ENCODE assay signal across 21 mouse cellular contexts in genomic region chr11:36169738-36170137, GRCm38 (mm10).
A peak's percentile ranks its signal among the peaks of the same experiment; 100 is the strongest.
DNase-seq lines count a peak whose midpoint lies in the region; ATAC-seq and TF ChIP-seq lines count a peak whose summit lies in the region.
"Had no signal": no experiment of that assay in that cellular context is flagged by ENCODE, and none has a peak within 500 bp of the region (broad histone marks: within the 10 kb centered on the region; RNA-seq: fewer than 3 reads in every experiment).

No protein-coding gene starts in this region.

- no peak for DNase-seq in hindbrain, postnatal 0 days (ENCODE audit: low spot score)
- peak; percentile 60 for DNase-seq in midbrain, embryonic 11.5 days (ENCODE audit: low spot score, missing footprints)
- DNase-seq in midbrain, embryonic 14.5 days = no peak
- no peak for DNase-seq in gastrocnemius, adult 18-20 months (ENCODE audit: low spot score)
- DNase-seq: adrenal gland, adult 2 months; adrenal gland, postnatal 25 days; cerebellum, adult 18-20 months; cerebellum, adult 9-11 months; cerebellum, postnatal 36 days; gastrocnemius, postnatal 14 days had no signal

- 84% methylated on average over 4 of the region's 4 CpGs for WGBS in forebrain, embryonic 15.5 days
- 77% methylated on average over 4 of the region's 4 CpGs for WGBS in forebrain, embryonic 12.5 days
- 76% methylated on average over 4 of the region's 4 CpGs for WGBS in hindbrain, embryonic 15.5 days
- WGBS in hindbrain, postnatal 0 days = 59% methylated on average over 4 of the region's 4 CpGs
- 80% methylated on average over 4 of the region's 4 CpGs for WGBS in midbrain, embryonic 11.5 days
- 83% methylated on average over 4 of the region's 4 CpGs for WGBS in midbrain, embryonic 14.5 days
- WGBS in limb, embryonic 13.5 days = 47% methylated on average over 4 of the region's 4 CpGs

- no peaks in the 10 kb centered on the region for H3K9me3 ChIP-seq in forebrain, embryonic 15.5 days
- H3K9me3 ChIP-seq in forebrain, embryonic 12.5 days = no peaks in the 10 kb centered on the region
- no peaks in the 10 kb centered on the region for H3K9me3 ChIP-seq in hindbrain, embryonic 15.5 days
- H3K9me3 ChIP-seq in hindbrain, postnatal 0 days (ENCODE audit: low read length) = no peaks in the 10 kb centered on the region
- H3K9me3 ChIP-seq in midbrain, embryonic 11.5 days (ENCODE audit: control insufficient read depth, low read length) = no peaks in the 10 kb centered on the region
- H3K9me3 ChIP-seq in midbrain, embryonic 14.5 days (ENCODE audit: control insufficient read depth, low read length) = no peaks in the 10 kb centered on the region
- H3K9me3 ChIP-seq in limb, embryonic 13.5 days = no peaks in the 10 kb centered on the region; the same call in 1 of the 2 replicates
- H3K9me3 ChIP-seq: embryonic facial prominence, embryonic 15.5 days; forebrain, embryonic 13.5 days; hindbrain, embryonic 13.5 days had no signal

- no peak overlapping the region for H3K27ac ChIP-seq in forebrain, embryonic 15.5 days (replicated peaks)
- no peak overlapping the region for H3K27ac ChIP-seq in forebrain, embryonic 12.5 days
- no peak overlapping the region for H3K27ac ChIP-seq in hindbrain, embryonic 15.5 days (replicated peaks)
- H3K27ac ChIP-seq in hindbrain, postnatal 0 days = no peak overlapping the region
- H3K27ac ChIP-seq in midbrain, embryonic 11.5 days (ENCODE audit: low read depth, low read length) = no peak overlapping the region
- no peak overlapping the region for H3K27ac ChIP-seq in midbrain, embryonic 14.5 days (replicated peaks; ENCODE audit: low read depth, low read length)
- H3K27ac ChIP-seq in limb, embryonic 13.5 days = no peak overlapping the region
- H3K27ac ChIP-seq: embryonic facial prominence, embryonic 15.5 days; forebrain, embryonic 13.5 days; hindbrain, embryonic 13.5 days had no signal

- peaks cover 7% of the 10 kb centered on the region for H3K4me1 ChIP-seq in forebrain, embryonic 15.5 days
- H3K4me1 ChIP-seq in forebrain, embryonic 12.5 days = no peaks in the 10 kb centered on the region
- H3K4me1 ChIP-seq in hindbrain, embryonic 15.5 days (replicated peaks) = 0 out of 2 replicates have a peak, but pooled peaks cover 6% of the 10 kb centered on the region
- H3K4me1 ChIP-seq in hindbrain, postnatal 0 days (ENCODE audit: insufficient read depth, low read length) = no peaks in the 10 kb centered on the region
- H3K4me1 ChIP-seq in midbrain, embryonic 11.5 days (ENCODE audit: control insufficient read depth, insufficient read depth, low read length) = no peaks in the 10 kb centered on the region
- no peaks in the 10 kb centered on the region for H3K4me1 ChIP-seq in midbrain, embryonic 14.5 days (ENCODE audit: control insufficient read depth, insufficient read depth, low read length)
- H3K4me1 ChIP-seq in limb, embryonic 13.5 days = peaks cover 6% of the 10 kb centered on the region; the same call in 1 of the 2 replicates

- no peaks in the 10 kb centered on the region; the same call in 1 of the 2 replicates for H3K27me3 ChIP-seq in forebrain, embryonic 15.5 days
- H3K27me3 ChIP-seq in forebrain, embryonic 12.5 days = peaks cover 20% of the 10 kb centered on the region; the same call in 1 of the 2 replicates
- H3K27me3 ChIP-seq in hindbrain, embryonic 15.5 days = no peaks in the 10 kb centered on the region
- H3K27me3 ChIP-seq in hindbrain, postnatal 0 days (ENCODE audit: insufficient read depth, low read length) = no peaks in the 10 kb centered on the region
- H3K27me3 ChIP-seq in midbrain, embryonic 11.5 days (ENCODE audit: control insufficient read depth, insufficient read depth, low read length) = no peaks in the 10 kb centered on the region
- H3K27me3 ChIP-seq in midbrain, embryonic 14.5 days (ENCODE audit: control insufficient read depth, insufficient read depth, low read length) = no peaks in the 10 kb centered on the region
- no peaks in the 10 kb centered on the region for H3K27me3 ChIP-seq in limb, embryonic 13.5 days
- H3K27me3 ChIP-seq: CH12.LX; embryonic facial prominence, embryonic 15.5 days; hindbrain, embryonic 13.5 days had no signal

- no peak overlapping the region for H3K9ac ChIP-seq in forebrain, embryonic 15.5 days (replicated peaks)
- no peak overlapping the region for H3K9ac ChIP-seq in forebrain, embryonic 12.5 days
- no peak overlapping the region for H3K9ac ChIP-seq in hindbrain, embryonic 15.5 days
- H3K9ac ChIP-seq in hindbrain, postnatal 0 days (replicated peaks; ENCODE audit: low read length) = no peak overlapping the region
- H3K9ac ChIP-seq in midbrain, embryonic 11.5 days (ENCODE audit: low read length) = no peak overlapping the region
- H3K9ac ChIP-seq in midbrain, embryonic 14.5 days (replicated peaks; ENCODE audit: low read length) = no peak overlapping the region
- no peak overlapping the region for H3K9ac ChIP-seq in limb, embryonic 13.5 days
- H3K9ac ChIP-seq: embryonic facial prominence, embryonic 15.5 days; forebrain, embryonic 13.5 days; hindbrain, embryonic 13.5 days had no signal

- 0 out of 2 replicates have a peak, but pooled peaks have one; percentile 36 for ATAC-seq in forebrain, embryonic 15.5 days (replicated peaks)
- no peak for ATAC-seq in forebrain, embryonic 12.5 days (ENCODE audit: low FRiP score)
- ATAC-seq in hindbrain, embryonic 15.5 days (ENCODE audit: low FRiP score, low read depth) = peak; percentile 19; the same call in 1 of the 2 replicates
- no peak for ATAC-seq in hindbrain, postnatal 0 days
- ATAC-seq in midbrain, embryonic 11.5 days (ENCODE audit: low FRiP score) = no peak
- no peak for ATAC-seq in midbrain, embryonic 14.5 days (ENCODE audit: low FRiP score, low TSS enrichment)
- ATAC-seq in limb, embryonic 13.5 days (ENCODE audit: low FRiP score, low read depth) = peak; percentile 77
- ATAC-seq: intestine, embryonic 16.5 days; Patski had no signal

- no peak for TF ChIP-seq CTCF in hindbrain, postnatal 0 days (IDR thresholded peaks at IDR 0.05; ENCODE audit: low read depth)

- H3K4me2 ChIP-seq in forebrain, embryonic 15.5 days (replicated peaks) = no peak overlapping the region
- H3K4me2 ChIP-seq in forebrain, embryonic 12.5 days = no peak overlapping the region
- no peak overlapping the region for H3K4me2 ChIP-seq in hindbrain, embryonic 15.5 days
- no peak overlapping the region for H3K4me2 ChIP-seq in hindbrain, postnatal 0 days (ENCODE audit: low read depth, low read length)
- H3K4me2 ChIP-seq in midbrain, embryonic 11.5 days = no peak overlapping the region
- no peak overlapping the region for H3K4me2 ChIP-seq in midbrain, embryonic 14.5 days (ENCODE audit: low read length)
- no peak overlapping the region for H3K4me2 ChIP-seq in limb, embryonic 13.5 days (replicated peaks)
- H3K4me2 ChIP-seq: embryonic facial prominence, embryonic 15.5 days; forebrain, embryonic 13.5 days; hindbrain, embryonic 13.5 days had no signal

- H3K36me3 ChIP-seq in forebrain, embryonic 15.5 days = no peaks in the 10 kb centered on the region
- no peaks in the 10 kb centered on the region for H3K36me3 ChIP-seq in forebrain, embryonic 12.5 days (replicated peaks)
- no peaks in the 10 kb centered on the region; the same call in 1 of the 2 replicates for H3K36me3 ChIP-seq in hindbrain, embryonic 15.5 days
- no peaks in the 10 kb centered on the region for H3K36me3 ChIP-seq in hindbrain, postnatal 0 days (ENCODE audit: insufficient read depth, low read length)
- no peaks in the 10 kb centered on the region for H3K36me3 ChIP-seq in midbrain, embryonic 11.5 days (ENCODE audit: control insufficient read depth, insufficient read depth, low read length)
- peaks cover 12% of the 10 kb centered on the region; the same call in 1 of the 2 replicates for H3K36me3 ChIP-seq in midbrain, embryonic 14.5 days (ENCODE audit: control insufficient read depth, insufficient read depth, low read length)
- no peaks in the 10 kb centered on the region for H3K36me3 ChIP-seq in limb, embryonic 13.5 days
- H3K36me3 ChIP-seq: embryonic facial prominence, embryonic 15.5 days had no signal

- H3K4me3 ChIP-seq in forebrain, embryonic 15.5 days = no peak overlapping the region
- no peak overlapping the region for H3K4me3 ChIP-seq in forebrain, embryonic 12.5 days (replicated peaks)
- H3K4me3 ChIP-seq in hindbrain, embryonic 15.5 days = no peak overlapping the region
- no peak overlapping the region for H3K4me3 ChIP-seq in hindbrain, postnatal 0 days (ENCODE audit: low read length)
- no peak overlapping the region for H3K4me3 ChIP-seq in midbrain, embryonic 11.5 days (ENCODE audit: low read depth, low read length)
- H3K4me3 ChIP-seq in midbrain, embryonic 14.5 days (replicated peaks; ENCODE audit: low read depth, low read length) = no peak overlapping the region
- no peak overlapping the region for H3K4me3 ChIP-seq in limb, embryonic 13.5 days
- H3K4me3 ChIP-seq: embryonic facial prominence, embryonic 15.5 days; erythroblast, embryonic 14.5 days; forebrain, embryonic 13.5 days; hindbrain, embryonic 13.5 days had no signal

Comparison
In these comparisons a context has a peak if more than half of its experiments do, and no peak if none do; other contexts are left out.
1. ATAC-seq: peak in forebrain, embryonic 15.5 days (single experiment), hindbrain, embryonic 15.5 days (single experiment) and limb, embryonic 13.5 days (single experiment); none in forebrain, embryonic 12.5 days (single experiment), hindbrain, postnatal 0 days (single experiment), midbrain, embryonic 11.5 days (single experiment) and midbrain, embryonic 14.5 days (single experiment).